Mouse (Mus musculus) lung, embryonic 15.5 days (tissue): Measurements from ENCODE around the gene Sirt6. TPM values are rescaled to one million over a fixed set of nuclear protein-coding genes. Genes with fewer than 3 reads are reported as not detected.

Experiments used
- ATAC-seq: fragments of 200-750 bp; cut with Nextera tagmentation; 2 replicates; pipeline ENCODE4 v1.8.0; 2017; ENCODE audit warnings: moderate number of reproducible peaks, borderline replicate concordance; ENCODE audit not compliant: low FRiP score, low TSS enrichment; ENCODE audit errors: extremely low read depth
- H3K27ac ChIP-seq: fragments of 300-500 bp; sonication (generic); 2 replicates; pipeline ENCODE4 v1.5.1; 2015; ENCODE audit warnings: moderate library complexity, mild to moderate bottlenecking, inconsistent platforms
- H3K27me3 ChIP-seq: fragments of 300-500 bp; sonication (generic); 2 replicates; pipeline ENCODE4 v1.6.1; 2015; ENCODE audit warnings: inconsistent platforms
- H3K36me3 ChIP-seq: fragments of 300-500 bp; sonication (generic); 2 replicates; pipeline ENCODE4 v1.6.1; 2015; ENCODE audit warnings: inconsistent platforms
- H3K4me1 ChIP-seq: fragments of 300-500 bp; sonication (generic); 2 replicates; pipeline ENCODE4 v1.6.1; 2015; ENCODE audit warnings: inconsistent platforms
- H3K4me2 ChIP-seq: fragments of 300-500 bp; sonication (generic); 2 replicates; pipeline ENCODE4 v1.6.1; 2015; ENCODE audit warnings: inconsistent platforms, mild to moderate bottlenecking, moderate library complexity
- H3K4me3 ChIP-seq: fragments of 300-500 bp; sonication (generic); 2 replicates; pipeline ENCODE4 v1.5.1; 2015; ENCODE audit warnings: mild to moderate bottlenecking, inconsistent platforms
- H3K9ac ChIP-seq: fragments of 300-500 bp; sonication (generic); 2 replicates; pipeline ENCODE4 v1.6.1; 2015; ENCODE audit warnings: inconsistent platforms
- H3K9me3 ChIP-seq: fragments of 300-500 bp; sonication (generic); 2 replicates; pipeline ENCODE4 v1.6.1; 2016; ENCODE audit warnings: inconsistent platforms
- WGBS: fragments of 180-500 bp; shearing (Covaris S2); methylation state at CpG from one replicate; pipeline ENCODE4 v1.1.7; 2015; 5-methylcytosine and 5-hydroxymethylcytosine counted together
- polyA plus RNA-seq: library from polyadenylated mRNA; unstranded; fragments of >200 nt; fragmentation: Nextera tagmentation; extraction: Ambion mirVana; gene quantifications from 2 replicates; pipeline ENCODE4 v1.2.1, GENCODE M21; 2015

Sirt6 gene
- polyA plus RNA-seq, 1 experiment from 2014 or later = 41.1 TPM

GRCm38 (mm10) chr10:81583347-81583746, 44.2 kb downstream of the Sirt6 start:
- no peaks in the 10 kb centered on the region for H3K27me3 ChIP-seq
- peaks cover 38% of the 10 kb centered on the region for H3K36me3 ChIP-seq
- H3K4me1 ChIP-seq = peaks cover 15% of the 10 kb centered on the region
- no peak overlapping the region for H3K4me2 ChIP-seq
- no peak overlapping the region for H3K27ac ChIP-seq
- H3K9me3 ChIP-seq = no peaks in the 10 kb centered on the region
- 52% methylated on average over 6 of the region's 6 CpGs for WGBS
- no peak overlapping the region for H3K4me3 ChIP-seq
- no peak overlapping the region for H3K9ac ChIP-seq
- no peak for ATAC-seq

DNA sequence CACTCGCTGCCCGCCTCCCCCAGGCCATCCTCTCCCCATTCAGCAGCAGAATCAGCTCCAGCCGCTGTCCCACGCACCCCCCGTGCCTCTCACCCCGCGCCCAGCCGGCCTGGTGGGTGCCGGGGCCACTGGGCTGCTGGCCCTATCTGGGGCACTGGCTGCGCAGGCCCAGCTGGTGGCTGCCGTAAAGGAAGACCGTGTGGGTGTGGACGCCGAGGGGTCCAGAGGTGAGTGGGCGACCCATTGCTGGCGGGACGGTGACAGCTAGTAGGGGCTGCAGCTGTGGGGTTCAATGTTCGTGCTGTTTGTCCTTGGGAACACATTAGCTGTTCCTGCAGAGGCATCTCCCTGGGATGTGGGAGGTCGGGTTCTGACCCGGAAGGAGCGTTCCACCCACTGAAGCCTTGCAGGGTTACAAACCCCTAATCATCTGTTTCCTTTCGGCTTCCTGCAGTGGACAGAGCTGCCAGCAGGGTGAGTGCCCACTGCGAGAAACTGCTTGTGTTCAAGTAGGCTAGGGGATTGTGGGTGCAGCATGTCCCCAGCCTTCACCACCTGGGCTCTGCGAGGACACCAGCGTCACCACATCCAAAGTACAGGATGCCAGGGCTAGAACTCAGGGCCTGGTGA, 47.0 kb downstream of the Sirt6 start:
- H3K27me3 ChIP-seq = no peaks in the 10 kb centered on the region
- H3K36me3 ChIP-seq = peaks cover 17% of the 10 kb centered on the region
- 46% methylated on average over 25 of the region's 25 CpGs for WGBS
- no peaks in the 10 kb centered on the region for H3K9me3 ChIP-seq
- peaks cover 29% of the 10 kb centered on the region for H3K4me1 ChIP-seq
- no peak overlapping the region for H3K9ac ChIP-seq
- 0 out of 2 replicates have a peak, but pooled peaks have one; percentile 10 for ATAC-seq
- no peak overlapping the region for H3K4me3 ChIP-seq
- H3K4me2 ChIP-seq = peak overlapping the region; percentile 29; the same call in 1 of the 2 replicates
- no peak overlapping the region for H3K27ac ChIP-seq

DNA sequence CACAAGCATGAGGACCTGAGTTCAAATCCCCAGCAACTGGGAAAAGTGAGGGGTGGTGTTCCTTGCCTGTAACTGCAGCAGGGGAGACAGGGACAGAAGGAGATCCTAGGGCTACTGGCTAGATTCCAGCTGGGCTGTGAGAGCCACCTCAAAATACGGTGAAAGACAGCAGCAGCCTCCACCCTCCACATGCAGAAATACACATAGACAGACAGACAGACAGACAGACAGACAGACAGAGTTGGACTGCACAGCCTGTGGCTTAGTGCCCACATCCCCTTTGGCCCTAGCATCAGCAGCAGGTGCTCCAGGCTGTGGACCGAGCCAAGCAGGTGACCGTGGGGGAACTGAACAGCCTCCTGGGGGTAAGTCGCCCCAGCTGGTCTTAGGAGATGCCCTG, 47.6 kb downstream of the Sirt6 start:
- H3K4me1 ChIP-seq = peaks cover 34% of the 10 kb centered on the region
- no peak overlapping the region for H3K4me2 ChIP-seq
- no peak overlapping the region for H3K9ac ChIP-seq

GRCm38 (mm10) chr10:81575695-81576094, 51.9 kb downstream of the Sirt6 start:
- H3K4me3 ChIP-seq = peak overlapping the region; percentile 60
- peak overlapping the region; percentile 77 for H3K27ac ChIP-seq
- 2% methylated on average over 6 of the region's 6 CpGs for WGBS
- peaks cover 63% of the 10 kb centered on the region for H3K4me1 ChIP-seq
- no peaks in the 10 kb centered on the region for H3K36me3 ChIP-seq
- H3K9ac ChIP-seq = peak overlapping the region; percentile 69
- H3K4me2 ChIP-seq = peak overlapping the region; percentile 75
- H3K27me3 ChIP-seq = no peaks in the 10 kb centered on the region
- no peaks in the 10 kb centered on the region for H3K9me3 ChIP-seq
- no peak for ATAC-seq

More for the DNA sequence above, 47.6 kb downstream of the Sirt6 start:
- no peak for ATAC-seq
- WGBS = 62% methylated on average over 4 of the region's 4 CpGs
- Histone ChIP-seq H3K36me3 (peaks cover 11% of the 10 kb centered on the region), H3K9me3 (no peaks in the 10 kb centered on the region), H3K27me3 (no peaks in the 10 kb centered on the region), H3K4me3 (no peak overlapping the region), H3K27ac (no peak overlapping the region)

DNA sequence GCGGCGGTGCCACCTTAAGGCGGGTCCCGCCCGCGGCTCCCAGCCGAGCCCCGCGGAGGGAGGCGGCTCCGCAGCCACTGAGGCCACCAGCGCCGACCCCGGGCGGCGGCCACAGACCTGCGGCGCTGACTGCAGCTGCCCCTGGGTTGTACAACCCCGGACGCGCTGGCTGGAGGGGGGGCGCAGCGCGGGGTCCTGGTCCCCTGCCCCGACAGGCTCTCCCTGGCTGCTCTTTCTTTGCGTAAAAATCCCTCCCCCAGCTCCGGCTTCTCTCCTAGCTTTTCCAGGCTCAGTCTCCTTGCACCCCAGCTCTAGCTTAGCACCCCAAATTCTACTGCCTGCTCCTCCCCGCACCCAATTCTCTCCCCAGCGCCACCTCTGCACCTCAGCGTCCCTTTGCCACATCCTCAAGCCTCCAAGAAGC, 52.4 kb downstream of the Sirt6 start:
- peak overlapping the region; percentile 77 for H3K27ac ChIP-seq
- WGBS = under 1% methylated on average over 23 of the region's 30 CpGs
- peak; percentile 15; the same call in 1 of the 2 replicates for ATAC-seq
- H3K4me1 ChIP-seq = peaks cover 63% of the 10 kb centered on the region
- H3K36me3 ChIP-seq = no peaks in the 10 kb centered on the region
- H3K4me2 ChIP-seq = peak overlapping the region; percentile 75
- H3K9ac ChIP-seq = peak overlapping the region; percentile 69
- H3K4me3 ChIP-seq = peak overlapping the region; percentile 60
- no peaks in the 10 kb centered on the region for H3K9me3 ChIP-seq
- H3K27me3 ChIP-seq = no peaks in the 10 kb centered on the region

GRCm38 (mm10) chr10:81574081-81575056, 53.2 kb downstream of the Sirt6 start, which contains the start of gene Tle2:
Gene Tle2 (plus strand): TSS chr10:81574561.
- H3K27me3 ChIP-seq = no peaks in the 10 kb centered on the region
- peak within 1 kb of the TSS; percentile 69 for H3K9ac ChIP-seq
- H3K4me3 ChIP-seq = peak within 1 kb of the TSS; percentile 60
- no peaks in the 10 kb centered on the region for H3K36me3 ChIP-seq
- peak within 1 kb of the TSS; percentile 75 for H3K4me2 ChIP-seq
- WGBS = 18% methylated on average over 10 of the region's 10 CpGs
- H3K9me3 ChIP-seq = no peaks in the 10 kb centered on the region
- peaks cover 65% of the 10 kb centered on the region for H3K4me1 ChIP-seq
- peak within 1 kb of the TSS; percentile 96 for H3K27ac ChIP-seq
- no peak for ATAC-seq

- ATAC-seq = no peak
- Histone ChIP-seq H3K27ac (peak overlapping the region; percentile 96), H3K9me3 (no peaks in the 10 kb centered on the region), H3K27me3 (no peaks in the 10 kb centered on the region), H3K4me3 (no peak overlapping the region), H3K4me2 (peak overlapping the region; percentile 92), H3K36me3 (no peaks in the 10 kb centered on the region), H3K9ac (no peak overlapping the region), H3K4me1 (peaks cover 78% of the 10 kb centered on the region)
- 17% methylated on average over 9 of the region's 9 CpGs for WGBS
Observed at GRCm38 (mm10) chr10:81572975-81573374, 54.6 kb downstream of the Sirt6 start.

DNA sequence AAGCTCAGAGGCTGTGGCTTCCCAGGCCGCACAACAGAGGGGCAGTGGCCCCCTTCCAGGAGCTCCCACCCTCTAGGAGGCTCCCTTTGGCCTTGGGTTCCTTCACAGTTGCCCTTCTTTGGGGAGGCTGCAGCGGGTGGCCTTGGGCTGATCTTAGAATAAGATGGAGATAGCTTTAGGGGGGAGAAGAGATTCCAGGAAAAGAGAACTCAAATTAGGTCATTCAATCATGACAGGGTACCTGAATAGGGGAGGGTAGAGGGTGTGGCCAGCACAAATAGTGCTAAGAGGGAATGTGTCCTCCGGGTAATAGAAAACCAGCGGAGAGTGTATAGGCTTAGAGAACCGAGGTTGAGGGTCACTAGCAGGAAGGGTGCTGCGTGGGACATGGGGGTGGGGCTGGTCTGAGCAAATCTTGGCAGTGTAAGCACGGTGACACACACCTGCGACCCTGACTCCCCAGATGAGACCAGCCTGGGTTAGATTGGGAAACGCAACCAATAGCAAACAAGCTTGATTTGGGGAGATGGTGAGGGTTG, 55.4 kb downstream of the Sirt6 start:
- no peaks in the 10 kb centered on the region for H3K27me3 ChIP-seq
- no peak for ATAC-seq

More for the DNA sequence above, 55.4 kb downstream of the Sirt6 start:
- no peaks in the 10 kb centered on the region for H3K9me3 ChIP-seq
- peak overlapping the region; percentile 96 for H3K27ac ChIP-seq
- peaks cover 84% of the 10 kb centered on the region for H3K4me1 ChIP-seq
- peak overlapping the region; percentile 50 for H3K4me3 ChIP-seq
- H3K4me2 ChIP-seq = peak overlapping the region; percentile 92
- H3K9ac ChIP-seq = peak overlapping the region; percentile 32; the same call in 1 of the 2 replicates
- H3K36me3 ChIP-seq = no peaks in the 10 kb centered on the region
- WGBS = 12% methylated on average over 9 of the region's 9 CpGs

Other genes with a start within 250 kb of the Sirt6 start
- 110 and 115 TPM in 2 replicates for gene Fzr1, start 249.3 kb downstream of the Sirt6 start, polyA plus RNA-seq
- 75.9 and 79.8 TPM in 2 replicates for gene Dohh, start 243.4 kb downstream of the Sirt6 start, polyA plus RNA-seq
- 1.6 and 2.7 TPM in 2 replicates for gene Gm48551, start 243.3 kb downstream of the Sirt6 start, polyA plus RNA-seq
- 0.45 and 2.3 TPM in 2 replicates for gene Gm48552, start 238.8 kb downstream of the Sirt6 start, polyA plus RNA-seq
- 4.4 TPM in 2 replicates for gene Smim24, start 234.7 kb downstream of the Sirt6 start, polyA plus RNA-seq
- 86.0 and 87.2 TPM in 2 replicates for gene Nfic, start 172.2 kb downstream of the Sirt6 start, polyA plus RNA-seq
- 0.34 and 0.42 TPM in 2 replicates for gene Celf5, start 145.1 kb downstream of the Sirt6 start, polyA plus RNA-seq
- gene Ncln, start 131.4 kb downstream of the Sirt6 start, polyA plus RNA-seq = 81.8 and 82.8 TPM in 2 replicates
- 2.5 and 3.6 TPM in 2 replicates for gene S1pr4, start 127.7 kb downstream of the Sirt6 start, polyA plus RNA-seq
- 1.7 and 1.8 TPM in 2 replicates for gene Gna15, start 103.6 kb downstream of the Sirt6 start, polyA plus RNA-seq
- gene Gna11, start 82.6 kb downstream of the Sirt6 start, polyA plus RNA-seq = 72.7 and 74.2 TPM in 2 replicates
- gene Aes, start 68.3 kb downstream of the Sirt6 start, polyA plus RNA-seq = 662 and 670 TPM in 2 replicates
- gene Tle2, start 53.2 kb downstream of the Sirt6 start, polyA plus RNA-seq = 39.3 and 49.7 TPM in 2 replicates
- gene Tle6, start 26.7 kb downstream of the Sirt6 start, polyA plus RNA-seq = 28.1 and 29.3 TPM in 2 replicates
- 0.66 and 0.78 TPM in 2 replicates for gene BC025920, start 21.5 kb downstream of the Sirt6 start, polyA plus RNA-seq
- gene Ankrd24, start 743 bp upstream of the Sirt6 start, polyA plus RNA-seq = 8.6 and 9.8 TPM in 2 replicates
- gene Gm10778, start 21.3 kb upstream of the Sirt6 start, polyA plus RNA-seq = 4.3 and 4.7 TPM in 2 replicates
- gene Zfp433, start 77.0 kb upstream of the Sirt6 start, polyA plus RNA-seq = 17.7 and 18.0 TPM in 2 replicates
- 10.0 and 11.4 TPM in 2 replicates for gene Gm3055, start 143.4 kb upstream of the Sirt6 start, polyA plus RNA-seq
- 3.5 and 5.2 TPM in 2 replicates for gene Gm4767, start 184.4 kb upstream of the Sirt6 start, polyA plus RNA-seq
- 9.5 and 10.5 TPM in 2 replicates for gene Gm32687, start 236.1 kb upstream of the Sirt6 start, polyA plus RNA-seq